Mouse (Mus musculus) embryonic facial prominence, embryonic 15.5 days (tissue): Measurements from ENCODE around the gene Ccdc148. TPM values are rescaled to one million over a fixed set of nuclear protein-coding genes. Genes with fewer than 3 reads are reported as not detected.

Source experiments
- polyA plus RNA-seq: library from polyadenylated mRNA; unstranded; fragments of >200 nt; fragmentation: Nextera tagmentation; extraction: Ambion mirVana; gene quantifications from 2 replicates; pipeline ENCODE4 v1.2.1, GENCODE M21; 2015

The Ccdc148 gene
- polyA plus RNA-seq, 1 experiment from 2014 or later: 1.6 TPM

Other genes starting within 250 kb of the Ccdc148 start
- gene Pkp4, start 167 bp upstream of the Ccdc148 start, polyA plus RNA-seq: 26.1 and 29.2 TPM in 2 replicates